Mouse (Mus musculus) lung, postnatal 25 days (tissue): ENCODE measurements around the gene Hist1h3e.
"Not testable (repeated sequence)": the region's sequence is repeated elsewhere in the genome, so short reads cannot be mapped to it uniquely, and the experiment has no call there.

ENCODE experiments used
- DNase-seq: peaks from one replicate; pipeline ENCODE4 v3.0.0; 2022; ENCODE audit warnings: low spot score

Hist1h3e gene

GRCm38 (mm10) chr13:23582219-23583056, 20.3 kb upstream of the Hist1h3e start:
- no peak for DNase-seq

- peak; percentile 99 for DNase-seq
Observed at GRCm38 (mm10) chr13:23581408-23582218, 19.4 kb upstream of the Hist1h3e start, which contains the start of gene Hist1h4d. Hist1h4d (plus strand) TSS chr13:23581598.

- DNase-seq = no peak
Observed at GRCm38 (mm10) chr13:23577835-23578234, 15.7 kb upstream of the Hist1h3e start.

- DNase-seq = no peak
Observed at GRCm38 (mm10) chr13:23576906-23577639, 14.9 kb upstream of the Hist1h3e start.

GRCm38 (mm10) chr13:23576351-23576881, 14.2 kb upstream of the Hist1h3e start:
- DNase-seq = no peak

GRCm38 (mm10) chr13:23575864-23576313, 13.7 kb upstream of the Hist1h3e start:
- DNase-seq = not testable (repeated sequence)

- peak; percentile 78 for DNase-seq
Observed at GRCm38 (mm10) chr13:23575271-23575851, 13.2 kb upstream of the Hist1h3e start, which contains the start of gene Hist1h3d. Hist1h3d (plus strand) TSS chr13:23575763.

GRCm38 (mm10) chr13:23574546-23575170, 12.5 kb upstream of the Hist1h3e start:
- not testable (repeated sequence) for DNase-seq

GRCm38 (mm10) chr13:23573898-23574524, 11.8 kb upstream of the Hist1h3e start, which contains the start of the genes Hist1h2bf and Hist1h2ad:
Hist1h2bf (minus strand) TSS chr13:23574196.
Hist1h2ad (plus strand) TSS chr13:23574381.
- DNase-seq = peak; percentile 96

- not testable (repeated sequence) for DNase-seq
Observed at GRCm38 (mm10) chr13:23573034-23573897, 11.1 kb upstream of the Hist1h3e start.

- DNase-seq = no peak
Observed at GRCm38 (mm10) chr13:23572218-23573033, 10.3 kb upstream of the Hist1h3e start.

GRCm38 (mm10) chr13:23571504-23572217, 9.5 kb upstream of the Hist1h3e start:
- not testable (repeated sequence) for DNase-seq

- peak; percentile 93 for DNase-seq
Observed at GRCm38 (mm10) chr13:23571022-23571503, 8.9 kb upstream of the Hist1h3e start, which contains the start of the genes Hist1h2ae and Hist1h2bg. Hist1h2ae (minus strand) TSS chr13:23571220. Hist1h2bg (plus strand) TSS chr13:23571396.

GRCm38 (mm10) chr13:23570261-23571021, 8.3 kb upstream of the Hist1h3e start:
- not testable (repeated sequence) for DNase-seq

GRCm38 (mm10) chr13:23564482-23564881, 2.3 kb upstream of the Hist1h3e start:
- DNase-seq = no peak

- no peak for DNase-seq
Observed at GRCm38 (mm10) chr13:23562699-23563462, 712 bp upstream of the Hist1h3e start.
